In genomic region chr11:74649647-74650551, GRCm38 (mm10) we compare ENCODE assay signal across 8 mouse cellular contexts. TPM values are rescaled to one million over a fixed set of nuclear protein-coding genes. Genes with fewer than 3 reads are reported as not detected.
DNase-seq lines count a peak whose midpoint lies in the region; ATAC-seq lines count a peak whose summit lies in the region.

No protein-coding gene starts in this region.

- peak overlapping the region; percentile 91 for H3K27ac ChIP-seq in heart, embryonic 13.5 days (replicated peaks)
- H3K27ac ChIP-seq in stomach, embryonic 16.5 days (ENCODE audit: low read length), result peak overlapping the region; percentile 90

- peaks cover 11% of the 10 kb centered on the region for H3K36me3 ChIP-seq in heart, embryonic 13.5 days
- no peaks in the 10 kb centered on the region for H3K36me3 ChIP-seq in stomach, embryonic 16.5 days (ENCODE audit: control insufficient read depth, insufficient read depth, low read length)

- H3K4me2 ChIP-seq in heart, embryonic 13.5 days, result peak overlapping the region; percentile 87
- H3K4me2 ChIP-seq in stomach, embryonic 16.5 days (ENCODE audit: low read depth, low read length), result peak overlapping the region; percentile 88

- DNase-seq in heart, adult 18-20 months, result peak; percentile 35
- no peak for DNase-seq in heart, adult 11 months
- peak; percentile 51 for DNase-seq in cerebellum, adult 11 months
- DNase-seq in kidney, postnatal 10 days, result peak; percentile 74
- peak; percentile 59 for DNase-seq in lung, postnatal 25 days (ENCODE audit: low spot score)

- ATAC-seq in CD4-positive, CD25-positive, alpha-beta regulatory T cell, adult 4 months, result peak; percentile 8
- ATAC-seq in heart, embryonic 13.5 days (ENCODE audit: extremely low read depth, insufficient number of reproducible peaks, low FRiP score, low TSS enrichment), result peak; percentile 7; the same call in 1 of the 2 replicates
- peak; percentile 65 for ATAC-seq in stomach, embryonic 16.5 days (ENCODE audit: insufficient read depth, low FRiP score)

- H3K27me3 ChIP-seq in heart, embryonic 13.5 days (replicated peaks), result no peaks in the 10 kb centered on the region
- no peaks in the 10 kb centered on the region for H3K27me3 ChIP-seq in stomach, embryonic 16.5 days (ENCODE audit: control insufficient read depth, insufficient read depth, low read length)

- WGBS in heart, embryonic 13.5 days, result under 1% methylated on average over 53 of the region's 53 CpGs
- WGBS in stomach, embryonic 16.5 days, result under 1% methylated on average over 53 of the region's 53 CpGs

- peak overlapping the region; percentile 82 for H3K4me3 ChIP-seq in heart, embryonic 13.5 days
- peak overlapping the region; percentile 97 for H3K4me3 ChIP-seq in stomach, embryonic 16.5 days (replicated peaks; ENCODE audit: low read length)

- H3K9ac ChIP-seq in heart, embryonic 13.5 days, result peak overlapping the region; percentile 97
- peak overlapping the region; percentile 92 for H3K9ac ChIP-seq in stomach, embryonic 16.5 days (ENCODE audit: low read length)

- peaks cover 56% of the 10 kb centered on the region for H3K4me1 ChIP-seq in heart, embryonic 13.5 days
- peaks cover 33% of the 10 kb centered on the region for H3K4me1 ChIP-seq in stomach, embryonic 16.5 days (ENCODE audit: control insufficient read depth, insufficient read depth, low read length)

- no peaks in the 10 kb centered on the region for H3K9me3 ChIP-seq in heart, embryonic 13.5 days
- H3K9me3 ChIP-seq in stomach, embryonic 16.5 days (replicated peaks; ENCODE audit: control insufficient read depth, low read length), result no peaks in the 10 kb centered on the region

RNA-seq across cellular contexts. Expression of gene Cluh, which starts 0.6 kb away (rescaled TPM):
- 100 to 1,000 TPM; 209 to 234 TPM for total RNA-seq in heart, adult 18-20 months (2021)
- 10 to 100 TPM in 1 of 2 experiments, 1 to 10 TPM in 1; 7.8 to 12.2 TPM for polyA plus RNA-seq in CD4-positive, CD25-positive, alpha-beta regulatory T cell, adult 4 months (2017; shearing (Covaris generic))
- polyA plus RNA-seq in heart, embryonic 13.5 days (2015; fragmentation: Nextera tagmentation; extraction: Ambion mirVana), result 45.9 and 47.2 TPM in 2 replicates
- 41.3 and 42.5 TPM in 2 replicates for polyA plus RNA-seq in stomach, embryonic 16.5 days (2015; fragmentation: Nextera tagmentation; extraction: Ambion mirVana)

RNA-seq across cellular contexts. Expression of gene Ccdc92b, which starts 30.5 kb away (rescaled TPM):
- under 1 TPM; 0.20 to 0.26 TPM for total RNA-seq in heart, adult 18-20 months (2021)
- polyA plus RNA-seq in CD4-positive, CD25-positive, alpha-beta regulatory T cell, adult 4 months (2017; shearing (Covaris generic)), result not detected
- 0.71 and 0.96 TPM in 2 replicates for polyA plus RNA-seq in heart, embryonic 13.5 days (2015; fragmentation: Nextera tagmentation; extraction: Ambion mirVana)
- 0.37 and 0.41 TPM in 2 replicates for polyA plus RNA-seq in stomach, embryonic 16.5 days (2015; fragmentation: Nextera tagmentation; extraction: Ambion mirVana)

RNA-seq across cellular contexts. Expression of gene Rap1gap2, which starts 39.2 kb away (rescaled TPM):
- 10 to 100 TPM; 74.4 to 94.6 TPM for total RNA-seq in heart, adult 18-20 months (2021)
- polyA plus RNA-seq in CD4-positive, CD25-positive, alpha-beta regulatory T cell, adult 4 months (2017; shearing (Covaris generic)), result 1 to 10 TPM; 1.3 to 1.9 TPM
- polyA plus RNA-seq in heart, embryonic 13.5 days (2015; fragmentation: Nextera tagmentation; extraction: Ambion mirVana), result 3.1 and 4.0 TPM in 2 replicates
- 10.9 and 11.8 TPM in 2 replicates for polyA plus RNA-seq in stomach, embryonic 16.5 days (2015; fragmentation: Nextera tagmentation; extraction: Ambion mirVana)

Comparison
In these comparisons a context has a peak if more than half of its experiments do, and no peak if none do; other contexts are left out.
1. ATAC-seq: peak in every context shown above with its lines; median percentile 65 in stomach, embryonic 16.5 days; 8 in CD4-positive, CD25-positive, alpha-beta regulatory T cell, adult 4 months; 7 in heart, embryonic 13.5 days.